Mouse (Mus musculus): ENCODE measurements around the gene Myl6b. TPM values are rescaled to one million over a fixed set of nuclear protein-coding genes. Genes with fewer than 3 reads are reported as not detected.
A peak's percentile ranks its signal among the peaks of the same experiment; 100 is the strongest.
"Not testable (repeated sequence)": the region's sequence is repeated elsewhere in the genome, so short reads cannot be mapped to it uniquely, and the experiment has no call there.

Myl6b gene
- polyA plus RNA-seq, 1 experiment from 2014 or later = 4.3 TPM

GRCm38 (mm10) chr10:128492633-128493311 lies 5.7 kb downstream of the Myl6b start:
- Histone ChIP-seq H3K9ac (peak overlapping the region; percentile 95), H3K4me1 (replicated peaks) (peaks cover 63% of the 10 kb centered on the region), H3K9me3 (replicated peaks) (no peaks in the 10 kb centered on the region)

GRCm38 (mm10) chr10:128492051-128492450 lies 6.4 kb downstream of the Myl6b start:
- Histone ChIP-seq H3K9ac (peak overlapping the region; percentile 95), H3K27ac (peak overlapping the region; percentile 98), H3K4me3 (peak overlapping the region; percentile 93), H3K4me2 (peak overlapping the region; percentile 77), H3K4me1 (replicated peaks) (peaks cover 60% of the 10 kb centered on the region), H3K36me3 (peaks cover 35% of the 10 kb centered on the region)
- not testable (repeated sequence) for H3K27me3 ChIP-seq; ATAC-seq (replicated peaks; ENCODE audit: insufficient number of reproducible peaks, insufficient read depth, low FRiP score, low read depth); H3K9me3 ChIP-seq (replicated peaks)
- WGBS = 12% methylated on average over 8 of the region's 8 CpGs

More at GRCm38 (mm10) chr10:128492633-128493311, 5.7 kb downstream of the Myl6b start:
- Histone ChIP-seq H3K27ac (peak overlapping the region; percentile 98), H3K27me3 (no peaks in the 10 kb centered on the region), H3K4me2 (peak overlapping the region; percentile 77), H3K4me3 (peak overlapping the region; percentile 93), H3K36me3 (peaks cover 28% of the 10 kb centered on the region)
- ATAC-seq (replicated peaks; ENCODE audit: insufficient number of reproducible peaks, insufficient read depth, low FRiP score, low read depth) = peak; percentile 61
- WGBS = 10% methylated on average over 12 of the region's 12 CpGs

GRCm38 (mm10) chr10:128491495-128491894 lies 7.0 kb downstream of the Myl6b start:
- 17% methylated on average over 6 of the region's 6 CpGs for WGBS

GRCm38 (mm10) chr10:128490912-128491311 lies 7.6 kb downstream of the Myl6b start:
- H3K27me3 ChIP-seq = no peaks in the 10 kb centered on the region
- H3K27ac ChIP-seq = peak overlapping the region; percentile 98
- peak overlapping the region; percentile 77 for H3K4me2 ChIP-seq
- H3K36me3 ChIP-seq = peaks cover 44% of the 10 kb centered on the region
- no peak overlapping the region for H3K9ac ChIP-seq
- no peaks in the 10 kb centered on the region for H3K9me3 ChIP-seq (replicated peaks)
- ATAC-seq (replicated peaks; ENCODE audit: insufficient number of reproducible peaks, insufficient read depth, low FRiP score, low read depth) = no peak
- H3K4me1 ChIP-seq (replicated peaks) = peaks cover 48% of the 10 kb centered on the region
- 39% methylated on average over 5 of the region's 5 CpGs for WGBS
- H3K4me3 ChIP-seq = peak overlapping the region; percentile 93

More at GRCm38 (mm10) chr10:128491495-128491894, 7.0 kb downstream of the Myl6b start:
- ATAC-seq (replicated peaks; ENCODE audit: insufficient number of reproducible peaks, insufficient read depth, low FRiP score, low read depth) = no peak
- Histone ChIP-seq H3K27ac (peak overlapping the region; percentile 98), H3K9me3 (replicated peaks) (no peaks in the 10 kb centered on the region), H3K27me3 (no peaks in the 10 kb centered on the region), H3K9ac (peak overlapping the region; percentile 95), H3K36me3 (peaks cover 38% of the 10 kb centered on the region), H3K4me3 (peak overlapping the region; percentile 93), H3K4me2 (peak overlapping the region; percentile 77), H3K4me1 (replicated peaks) (peaks cover 54% of the 10 kb centered on the region)

GRCm38 (mm10) chr10:128490232-128490631 lies 8.3 kb downstream of the Myl6b start:
- Histone ChIP-seq H3K4me2 (peak overlapping the region; percentile 77; the same call in 1 of the 2 replicates), H3K27ac (peak overlapping the region; percentile 98), H3K9me3 (replicated peaks) (no peaks in the 10 kb centered on the region), H3K4me1 (replicated peaks) (peaks cover 43% of the 10 kb centered on the region), H3K9ac (no peak overlapping the region), H3K27me3 (no peaks in the 10 kb centered on the region), H3K36me3 (peaks cover 50% of the 10 kb centered on the region), H3K4me3 (no peak overlapping the region)
- no peak for ATAC-seq (replicated peaks; ENCODE audit: insufficient number of reproducible peaks, insufficient read depth, low FRiP score, low read depth)
- WGBS = 16% methylated on average over 5 of the region's 5 CpGs

GRCm38 (mm10) chr10:128489785-128490184 lies 8.7 kb downstream of the Myl6b start:
- 27% methylated on average over 4 of the region's 4 CpGs for WGBS
- H3K36me3 ChIP-seq = peaks cover 53% of the 10 kb centered on the region

GRCm38 (mm10) chr10:128489380-128489779 lies 9.1 kb downstream of the Myl6b start:
- ATAC-seq (replicated peaks; ENCODE audit: insufficient number of reproducible peaks, insufficient read depth, low FRiP score, low read depth) = no peak
- Histone ChIP-seq H3K36me3 (peaks cover 57% of the 10 kb centered on the region), H3K4me2 (no peak overlapping the region), H3K9ac (0 out of 2 replicates have a peak overlapping the region, but pooled peaks have one; percentile 16), H3K4me3 (no peak overlapping the region), H3K27me3 (no peaks in the 10 kb centered on the region), H3K4me1 (replicated peaks) (peaks cover 36% of the 10 kb centered on the region), H3K27ac (peak overlapping the region; percentile 98), H3K9me3 (replicated peaks) (no peaks in the 10 kb centered on the region)
- 52% methylated on average over 5 of the region's 5 CpGs for WGBS

More at GRCm38 (mm10) chr10:128489785-128490184, 8.7 kb downstream of the Myl6b start:
- H3K27ac ChIP-seq = peak overlapping the region; percentile 98
- H3K4me2 ChIP-seq = 0 out of 2 replicates have a peak overlapping the region, but pooled peaks have one; percentile 77
- no peak for ATAC-seq (replicated peaks; ENCODE audit: insufficient number of reproducible peaks, insufficient read depth, low FRiP score, low read depth)
- no peaks in the 10 kb centered on the region for H3K9me3 ChIP-seq (replicated peaks)
- H3K27me3 ChIP-seq = no peaks in the 10 kb centered on the region
- 0 out of 2 replicates have a peak overlapping the region, but pooled peaks have one; percentile 16 for H3K9ac ChIP-seq
- H3K4me1 ChIP-seq (replicated peaks) = peaks cover 38% of the 10 kb centered on the region
- no peak overlapping the region for H3K4me3 ChIP-seq

GRCm38 (mm10) chr10:128488776-128489175 lies 9.7 kb downstream of the Myl6b start:
- Histone ChIP-seq H3K4me3 (no peak overlapping the region), H3K36me3 (peaks cover 63% of the 10 kb centered on the region), H3K4me2 (no peak overlapping the region), H3K9me3 (replicated peaks) (no peaks in the 10 kb centered on the region), H3K9ac (no peak overlapping the region), H3K27ac (peak overlapping the region; percentile 42), H3K4me1 (replicated peaks) (peaks cover 36% of the 10 kb centered on the region), H3K27me3 (no peaks in the 10 kb centered on the region)
- ATAC-seq (replicated peaks; ENCODE audit: insufficient number of reproducible peaks, insufficient read depth, low FRiP score, low read depth) = no peak
- WGBS = 57% methylated on average over 4 of the region's 4 CpGs

GRCm38 (mm10) chr10:128487861-128488712 lies 10.4 kb downstream of the Myl6b start:
- WGBS = 89% methylated on average over 22 of the region's 22 CpGs
- H3K27me3 ChIP-seq = no peaks in the 10 kb centered on the region
- peaks cover 36% of the 10 kb centered on the region for H3K4me1 ChIP-seq (replicated peaks)
- H3K4me3 ChIP-seq = no peak overlapping the region
- no peaks in the 10 kb centered on the region for H3K9me3 ChIP-seq (replicated peaks)
- no peak overlapping the region for H3K27ac ChIP-seq
- no peak for ATAC-seq (replicated peaks; ENCODE audit: insufficient number of reproducible peaks, insufficient read depth, low FRiP score, low read depth)
- H3K9ac ChIP-seq = no peak overlapping the region
- H3K4me2 ChIP-seq = no peak overlapping the region
- peaks cover 70% of the 10 kb centered on the region for H3K36me3 ChIP-seq

- no peaks in the 10 kb centered on the region for H3K9me3 ChIP-seq (replicated peaks)
- no peak overlapping the region for H3K4me3 ChIP-seq
- ATAC-seq (replicated peaks; ENCODE audit: insufficient number of reproducible peaks, insufficient read depth, low FRiP score, low read depth) = no peak
- peaks cover 87% of the 10 kb centered on the region for H3K36me3 ChIP-seq
- no peak overlapping the region for H3K9ac ChIP-seq
- H3K27me3 ChIP-seq = no peaks in the 10 kb centered on the region
- H3K4me2 ChIP-seq = no peak overlapping the region
- no peak overlapping the region for H3K27ac ChIP-seq
- 71% methylated on average over 7 of the region's 7 CpGs for WGBS
- H3K4me1 ChIP-seq (replicated peaks) = peaks cover 25% of the 10 kb centered on the region
Observed at GRCm38 (mm10) chr10:128486370-128486769, 12.1 kb downstream of the Myl6b start.

GRCm38 (mm10) chr10:128474366-128474765 lies 24.1 kb downstream of the Myl6b start:
- no peak overlapping the region for H3K4me3 ChIP-seq
- no peaks in the 10 kb centered on the region for H3K27me3 ChIP-seq
- ATAC-seq (replicated peaks; ENCODE audit: insufficient number of reproducible peaks, insufficient read depth, low FRiP score, low read depth) = no peak
- peaks cover 81% of the 10 kb centered on the region for H3K36me3 ChIP-seq
- H3K4me1 ChIP-seq (replicated peaks) = no peaks in the 10 kb centered on the region
- H3K9me3 ChIP-seq (replicated peaks) = no peaks in the 10 kb centered on the region
- WGBS = 85% methylated on average over 12 of the region's 12 CpGs
- H3K4me2 ChIP-seq = no peak overlapping the region
- no peak overlapping the region for H3K27ac ChIP-seq
- H3K9ac ChIP-seq = no peak overlapping the region
